Mouse (Mus musculus) forebrain, embryonic 16.5 days (tissue): ENCODE results near the gene Sult2a7. TPM values are rescaled to one million over a fixed set of nuclear protein-coding genes. Genes with fewer than 3 reads are reported as not detected.

Source experiments
- ATAC-seq: fragments of 200-750 bp; cut with Nextera tagmentation; 2 replicates; pipeline ENCODE4 v1.8.0; 2017; ENCODE audit warnings: mild to moderate bottlenecking, moderate library complexity
- H3K27ac ChIP-seq: fragments of 300-500 bp; sonication (generic); 2 replicates; pipeline ENCODE4 v1.5.1; 2014; ENCODE audit warnings: low read length, control low read depth
- H3K27me3 ChIP-seq: fragments of 300-500 bp; sonication (generic); replicated peaks from 2 replicates; pipeline ENCODE4 v1.6.1; 2014; ENCODE audit warnings: low read length; ENCODE audit not compliant: control insufficient read depth, insufficient read depth
- H3K36me3 ChIP-seq: fragments of 300-500 bp; sonication (generic); 2 replicates; pipeline ENCODE4 v1.6.1; 2014; ENCODE audit not compliant: control insufficient read depth, insufficient read depth
- H3K4me1 ChIP-seq: fragments of 300-500 bp; sonication (generic); replicated peaks from 2 replicates; pipeline ENCODE4 v1.6.1; 2014; ENCODE audit warnings: low read length; ENCODE audit not compliant: control insufficient read depth, insufficient read depth
- H3K4me2 ChIP-seq: fragments of 300-500 bp; sonication (generic); 2 replicates; pipeline ENCODE4 v1.6.1; 2014; ENCODE audit warnings: mild to moderate bottlenecking, low read length, control low read depth
- H3K4me3 ChIP-seq: fragments of 300-500 bp; sonication (generic); replicated peaks from 2 replicates; pipeline ENCODE4 v1.5.1; 2014; ENCODE audit warnings: mild to moderate bottlenecking, low read length, control low read depth
- H3K9ac ChIP-seq: fragments of 300-500 bp; sonication (generic); replicated peaks from 2 replicates; pipeline ENCODE4 v1.6.1; 2014; ENCODE audit warnings: low read depth, low read length, control low read depth
- H3K9me3 ChIP-seq: fragments of 300-500 bp; sonication (generic); 2 replicates; pipeline ENCODE4 v1.6.1; 2016; ENCODE audit warnings: low read length; ENCODE audit not compliant: control insufficient read depth
- WGBS: fragments of 180-500 bp; shearing (Covaris S2); extraction: QIAGEN DNeasy Blood & Tissue Kit; methylation state at CpG from one replicate; pipeline ENCODE4 v1.1.7; 2014; 5-methylcytosine and 5-hydroxymethylcytosine counted together
- polyA plus RNA-seq: library from polyadenylated mRNA; unstranded; fragments of >200 nt; fragmentation: Nextera tagmentation; extraction: Ambion mirVana; gene quantifications from 2 replicates; pipeline ENCODE4 v1.2.1, GENCODE M21; 2015

Gene Sult2a7
- not detected in 2 replicates for polyA plus RNA-seq

DNA sequence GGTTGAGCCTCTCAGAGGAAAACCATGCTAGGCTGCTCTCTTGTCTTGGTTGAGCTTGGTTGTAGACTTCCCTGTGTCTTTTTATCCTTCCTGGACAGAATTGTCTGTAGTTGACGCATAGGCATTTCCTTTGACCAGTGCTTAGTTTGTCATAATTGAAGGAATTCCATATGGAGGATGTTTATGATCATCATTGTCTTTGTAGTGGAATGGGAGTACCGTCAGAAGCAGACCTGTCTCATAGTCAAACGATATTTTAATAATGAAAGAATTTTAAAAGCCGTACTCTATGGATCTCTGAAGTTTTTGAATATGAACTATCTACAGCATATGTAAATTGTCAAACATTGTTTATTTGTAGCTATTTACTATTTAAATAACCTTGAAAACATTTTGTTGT, at the start of gene Sult2a7:
Sult2a7 (minus strand) TSS at position 101 of the 400 bp plus-strand sequence.
- no peaks in the 10 kb centered on the region for H3K27me3 ChIP-seq
- H3K9ac ChIP-seq: no peak within 1 kb of the TSS
- WGBS: 91% methylated on average over 4 of the region's 4 CpGs
- no peaks in the 10 kb centered on the region for H3K36me3 ChIP-seq
- no peak for ATAC-seq
- H3K4me3 ChIP-seq: no peak within 1 kb of the TSS
- H3K4me2 ChIP-seq: no peak within 1 kb of the TSS
- H3K9me3 ChIP-seq: peaks cover 7% of the 10 kb centered on the region; the same call in 1 of the 2 replicates
- no peaks in the 10 kb centered on the region for H3K4me1 ChIP-seq
- H3K27ac ChIP-seq: no peak within 1 kb of the TSS

DNA sequence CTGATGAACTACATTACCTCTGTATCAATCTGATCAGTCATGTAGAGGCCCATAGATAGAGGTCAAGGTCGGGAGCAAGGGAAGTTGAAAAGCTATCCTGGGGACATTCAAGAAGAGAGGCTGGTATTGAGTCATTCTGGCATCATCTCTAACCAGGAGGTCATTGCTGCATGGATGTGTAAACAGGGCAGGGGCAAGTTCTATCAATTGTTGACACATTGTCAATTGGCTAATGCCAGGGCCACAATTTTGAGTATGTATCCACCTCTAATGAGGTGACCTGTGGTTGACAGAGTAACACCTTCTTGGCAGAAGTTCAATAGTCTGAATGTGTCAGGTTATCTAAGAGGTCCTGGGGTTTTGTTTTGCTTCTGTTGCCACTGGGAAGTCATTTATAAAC, 31.2 kb upstream of the Sult2a7 start:
- Histone ChIP-seq H3K4me2 (no peak overlapping the region), H3K36me3 (no peaks in the 10 kb centered on the region), H3K27me3 (no peaks in the 10 kb centered on the region), H3K4me3 (no peak overlapping the region), H3K9ac (no peak overlapping the region), H3K9me3 (peaks cover 17% of the 10 kb centered on the region; the same call in 1 of the 2 replicates), H3K27ac (no peak overlapping the region), H3K4me1 (no peaks in the 10 kb centered on the region)
- no peak for ATAC-seq
- WGBS: 69% methylated on average over 1 of the region's 1 CpGs

DNA sequence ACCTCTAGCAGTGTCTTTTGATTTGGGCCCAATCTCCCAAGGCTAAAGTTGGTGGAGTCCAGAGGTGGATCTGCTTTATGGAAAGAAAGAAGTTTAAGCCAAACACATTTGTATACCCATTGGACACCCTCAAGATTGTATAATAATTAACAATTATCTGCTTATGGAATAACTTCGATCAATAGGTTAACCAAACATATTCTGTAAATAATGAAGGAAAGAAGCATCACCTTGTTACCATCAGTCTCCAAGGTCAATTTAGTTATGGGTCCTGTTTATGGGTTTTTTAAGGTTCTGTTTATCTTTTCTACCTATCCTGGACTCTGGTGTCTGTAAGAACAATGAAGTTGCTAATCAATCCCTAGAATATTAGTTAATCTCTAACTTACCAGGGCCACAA, 28.6 kb upstream of the Sult2a7 start:
- H3K4me1 ChIP-seq: no peaks in the 10 kb centered on the region
- 80% methylated on average over 1 of the region's 1 CpGs for WGBS
- no peak overlapping the region for H3K4me3 ChIP-seq
- no peak overlapping the region for H3K9ac ChIP-seq
- no peak for ATAC-seq
- H3K27ac ChIP-seq: no peak overlapping the region
- H3K4me2 ChIP-seq: no peak overlapping the region
- no peaks in the 10 kb centered on the region for H3K36me3 ChIP-seq
- H3K27me3 ChIP-seq: no peaks in the 10 kb centered on the region
- H3K9me3 ChIP-seq: peaks cover 15% of the 10 kb centered on the region; the same call in 1 of the 2 replicates

DNA sequence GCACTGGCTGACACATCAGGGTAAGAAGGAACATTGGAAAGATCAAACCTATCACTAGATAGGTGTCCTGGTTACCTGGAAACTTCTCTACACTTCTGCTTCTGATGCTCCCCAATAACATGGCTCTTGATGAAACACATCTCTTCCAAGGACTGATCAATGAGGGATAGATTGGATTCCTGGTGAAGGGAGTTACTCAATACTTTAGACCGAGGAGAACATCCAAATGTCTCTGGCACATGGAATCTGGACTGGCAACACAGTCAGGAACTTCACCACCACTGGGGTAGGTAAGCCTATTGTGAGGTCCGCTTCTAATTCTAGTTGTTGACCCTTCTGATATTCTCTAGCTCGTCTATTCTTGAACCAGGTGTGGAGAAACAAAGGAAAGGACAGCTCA, 24.3 kb upstream of the Sult2a7 start:
- Histone ChIP-seq H3K9me3 (peaks cover 12% of the 10 kb centered on the region; the same call in 1 of the 2 replicates), H3K27ac (no peak overlapping the region), H3K27me3 (no peaks in the 10 kb centered on the region), H3K4me1 (no peaks in the 10 kb centered on the region), H3K4me2 (no peak overlapping the region), H3K9ac (no peak overlapping the region), H3K4me3 (no peak overlapping the region), H3K36me3 (no peaks in the 10 kb centered on the region)
- ATAC-seq: no peak
- 75% methylated on average over 3 of the region's 3 CpGs for WGBS

DNA sequence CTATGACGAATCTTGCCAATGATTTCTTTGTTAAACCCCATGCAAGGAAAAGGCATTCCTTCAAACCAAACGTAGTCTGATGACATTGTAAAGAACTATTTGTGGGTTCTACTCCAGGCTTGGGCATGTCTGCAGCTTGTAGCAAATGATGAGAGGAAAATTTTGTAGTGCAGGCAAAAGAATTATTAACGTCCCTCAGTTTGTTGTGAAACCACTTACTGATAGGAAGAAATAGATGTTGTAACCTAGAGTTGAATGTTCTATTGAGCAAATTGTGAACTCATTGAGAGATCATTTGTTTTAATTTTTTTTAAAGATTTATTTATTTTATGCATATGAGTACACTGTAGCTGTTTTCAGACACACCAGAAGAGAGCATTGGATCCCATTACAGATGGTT, 1.1 kb downstream of the Sult2a7 start:
- no peak for ATAC-seq
- Histone ChIP-seq H3K36me3 (no peaks in the 10 kb centered on the region), H3K9me3 (peaks cover 7% of the 10 kb centered on the region; the same call in 1 of the 2 replicates), H3K27me3 (no peaks in the 10 kb centered on the region), H3K9ac (no peak overlapping the region), H3K4me1 (no peaks in the 10 kb centered on the region), H3K4me2 (no peak overlapping the region), H3K27ac (no peak overlapping the region), H3K4me3 (no peak overlapping the region)
- 68% methylated on average over 3 of the region's 3 CpGs for WGBS

DNA sequence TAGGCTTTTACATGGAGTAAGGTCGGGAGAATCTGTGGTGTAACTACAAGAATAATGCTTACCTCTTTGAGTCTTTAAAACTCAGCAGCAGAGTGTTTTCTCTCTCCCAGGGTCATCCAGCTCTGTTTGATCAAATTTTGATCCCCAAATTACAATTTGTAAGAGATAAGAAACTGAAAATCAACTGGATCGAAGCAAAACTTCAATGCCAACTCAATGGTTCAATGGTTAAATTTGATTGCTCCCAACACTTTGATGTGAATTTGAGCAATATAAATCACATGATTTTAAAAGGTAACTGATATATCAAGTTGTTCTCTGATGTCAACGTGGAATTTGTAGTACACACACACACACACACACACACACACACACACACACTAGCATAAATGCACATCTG, 47.5 kb downstream of the Sult2a7 start, which contains the start of gene Sult2a8:
Sult2a8 (minus strand) TSS at position 236 of the 400 bp plus-strand sequence.
- ATAC-seq: no peak
- H3K27ac ChIP-seq: no peak within 1 kb of the TSS
- H3K4me3 ChIP-seq: no peak within 1 kb of the TSS
- no peaks in the 10 kb centered on the region for H3K27me3 ChIP-seq
- H3K4me1 ChIP-seq: no peaks in the 10 kb centered on the region
- H3K9me3 ChIP-seq: peaks cover 10% of the 10 kb centered on the region
- H3K9ac ChIP-seq: no peak within 1 kb of the TSS
- no peak within 1 kb of the TSS for H3K4me2 ChIP-seq
- 59% methylated on average over 3 of the region's 3 CpGs for WGBS
- no peaks in the 10 kb centered on the region for H3K36me3 ChIP-seq

DNA sequence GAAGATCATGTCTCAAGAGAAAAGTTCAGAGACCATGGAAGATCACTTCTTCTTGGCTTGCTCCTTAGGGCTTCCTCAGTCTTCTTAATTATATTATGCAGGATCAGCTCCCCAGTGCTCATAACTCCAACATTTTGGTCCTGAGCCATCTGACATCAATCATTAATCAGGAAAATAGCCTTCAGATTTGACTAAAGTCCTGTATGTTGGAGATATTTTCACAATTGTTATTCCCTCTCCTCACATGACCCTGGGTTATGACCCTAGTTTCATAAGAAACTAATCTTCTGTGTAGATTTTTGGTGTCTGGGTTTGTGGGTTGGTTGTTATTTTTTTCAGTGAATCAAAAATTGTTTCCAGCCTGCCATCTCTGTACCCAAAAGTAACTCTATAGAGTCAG, 54.4 kb downstream of the Sult2a7 start:
- H3K4me2 ChIP-seq: no peak overlapping the region
- no peak for ATAC-seq

DNA sequence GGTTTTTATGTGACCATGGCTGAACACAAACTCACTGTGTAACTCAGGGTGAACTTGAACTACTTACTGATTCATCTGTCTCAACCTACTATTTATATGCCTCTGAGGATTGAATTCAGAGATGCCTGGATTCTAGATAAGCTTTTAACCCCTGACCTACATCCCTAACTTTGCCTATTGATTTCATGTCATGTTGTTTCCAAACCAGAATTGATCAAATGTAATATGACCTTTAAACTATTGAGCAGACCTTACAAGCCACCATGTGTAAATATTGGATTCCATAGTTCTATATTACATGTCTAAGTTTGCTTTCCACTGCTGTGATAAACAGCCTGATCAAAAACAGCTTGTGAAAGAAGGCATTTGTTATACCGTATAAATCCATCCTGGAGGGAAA, 55.5 kb downstream of the Sult2a7 start:
- Histone ChIP-seq H3K4me2 (no peak overlapping the region), H3K27ac (no peak overlapping the region), H3K4me1 (no peaks in the 10 kb centered on the region), H3K36me3 (no peaks in the 10 kb centered on the region), H3K27me3 (no peaks in the 10 kb centered on the region), H3K4me3 (no peak overlapping the region), H3K9ac (no peak overlapping the region), H3K9me3 (0 out of 2 replicates have a peak, but pooled peaks cover 5% of the 10 kb centered on the region)
- no peak for ATAC-seq
- WGBS: 78% methylated on average over 1 of the region's 1 CpGs

More for the DNA sequence above, 54.4 kb downstream of the Sult2a7 start:
- Histone ChIP-seq H3K9ac (no peak overlapping the region), H3K9me3 (0 out of 2 replicates have a peak, but pooled peaks cover 5% of the 10 kb centered on the region), H3K4me1 (no peaks in the 10 kb centered on the region), H3K36me3 (no peaks in the 10 kb centered on the region), H3K4me3 (no peak overlapping the region), H3K27me3 (no peaks in the 10 kb centered on the region), H3K27ac (no peak overlapping the region)

DNA sequence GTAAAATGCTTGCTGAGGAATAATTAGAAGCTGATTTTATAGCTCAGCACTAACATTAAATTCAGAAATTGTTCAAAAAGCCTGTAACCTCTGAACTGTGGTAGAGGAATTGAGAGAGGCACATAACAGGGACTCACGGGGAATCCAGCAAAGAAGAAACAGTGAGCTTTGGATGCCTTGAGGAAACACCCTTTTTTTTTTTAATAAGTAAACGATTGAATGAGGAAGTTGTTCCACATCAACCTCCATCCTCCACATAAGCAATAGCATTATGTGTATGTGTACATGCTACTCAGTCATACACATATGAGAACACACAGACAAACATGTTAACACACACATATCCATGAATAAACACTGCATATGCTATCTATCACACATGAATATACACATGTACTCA, 56.0 kb downstream of the Sult2a7 start:
- Histone ChIP-seq H3K9me3 (0 out of 2 replicates have a peak, but pooled peaks cover 5% of the 10 kb centered on the region), H3K4me1 (no peaks in the 10 kb centered on the region), H3K4me2 (no peak overlapping the region), H3K4me3 (no peak overlapping the region), H3K36me3 (no peaks in the 10 kb centered on the region), H3K27ac (no peak overlapping the region), H3K27me3 (no peaks in the 10 kb centered on the region), H3K9ac (no peak overlapping the region)
- WGBS: 84% methylated on average over 2 of the region's 2 CpGs
- ATAC-seq: no peak
